Mouse (Mus musculus): Measurements from ENCODE around the gene Brf1. TPM values are rescaled to one million over a fixed set of nuclear protein-coding genes. Genes with fewer than 3 reads are reported as not detected.

The Brf1 gene
- total RNA-seq, 2 experiments from 2014 or later = 21.4 to 22.7 TPM

DNA sequence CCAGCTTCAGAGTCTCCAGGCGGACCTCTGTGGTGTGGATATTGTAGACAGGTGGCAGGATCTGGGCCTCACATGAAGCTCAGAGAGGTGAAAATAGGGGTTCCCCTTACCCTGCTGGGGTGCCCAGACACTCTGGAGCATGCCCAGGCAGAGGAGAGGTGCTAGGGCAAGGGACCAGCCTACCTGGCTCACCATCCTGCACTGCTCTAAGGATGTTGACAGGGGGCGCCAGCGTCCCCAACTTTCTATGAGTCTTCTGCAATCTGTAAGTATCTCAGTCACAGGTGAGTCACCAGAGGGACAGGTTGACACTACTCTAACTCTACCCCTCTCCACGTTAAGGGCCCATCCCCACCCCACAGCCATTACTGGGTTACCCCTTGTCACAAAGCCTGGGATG is 53.2 kb downstream of the Brf1 start:
- no peak for DNase-seq
- intact Hi-C loops (cut with DNase I; ENCODE audit: low total_unique reads) = loop anchor here (5.0 kb wide), 1 partner anchor 70 kb away; no protein-coding TSS in a partner anchor

DNA sequence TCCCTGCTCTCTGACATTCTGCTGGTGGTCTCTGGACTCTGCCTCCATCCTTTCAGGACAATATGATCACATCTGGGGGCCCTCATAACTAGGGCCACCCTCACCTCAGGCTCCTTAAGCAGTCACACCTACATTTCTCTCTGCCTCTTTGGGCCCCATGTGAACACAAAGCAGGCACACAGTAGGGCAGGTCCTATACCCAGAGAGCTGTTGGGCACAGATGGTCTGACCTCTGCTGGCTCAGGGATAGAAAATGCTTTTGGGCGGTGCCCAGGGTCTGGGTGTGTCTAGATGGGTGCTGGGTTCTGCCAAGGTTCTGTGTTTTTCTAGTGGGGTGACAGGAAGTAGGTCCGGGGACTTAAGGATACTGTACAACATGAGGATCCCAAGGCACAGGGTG is 56.8 kb downstream of the Brf1 start:
- intact Hi-C loops (cut with DNase I; ENCODE audit: low total_unique reads) = no loop called here
- no peak for DNase-seq

DNA sequence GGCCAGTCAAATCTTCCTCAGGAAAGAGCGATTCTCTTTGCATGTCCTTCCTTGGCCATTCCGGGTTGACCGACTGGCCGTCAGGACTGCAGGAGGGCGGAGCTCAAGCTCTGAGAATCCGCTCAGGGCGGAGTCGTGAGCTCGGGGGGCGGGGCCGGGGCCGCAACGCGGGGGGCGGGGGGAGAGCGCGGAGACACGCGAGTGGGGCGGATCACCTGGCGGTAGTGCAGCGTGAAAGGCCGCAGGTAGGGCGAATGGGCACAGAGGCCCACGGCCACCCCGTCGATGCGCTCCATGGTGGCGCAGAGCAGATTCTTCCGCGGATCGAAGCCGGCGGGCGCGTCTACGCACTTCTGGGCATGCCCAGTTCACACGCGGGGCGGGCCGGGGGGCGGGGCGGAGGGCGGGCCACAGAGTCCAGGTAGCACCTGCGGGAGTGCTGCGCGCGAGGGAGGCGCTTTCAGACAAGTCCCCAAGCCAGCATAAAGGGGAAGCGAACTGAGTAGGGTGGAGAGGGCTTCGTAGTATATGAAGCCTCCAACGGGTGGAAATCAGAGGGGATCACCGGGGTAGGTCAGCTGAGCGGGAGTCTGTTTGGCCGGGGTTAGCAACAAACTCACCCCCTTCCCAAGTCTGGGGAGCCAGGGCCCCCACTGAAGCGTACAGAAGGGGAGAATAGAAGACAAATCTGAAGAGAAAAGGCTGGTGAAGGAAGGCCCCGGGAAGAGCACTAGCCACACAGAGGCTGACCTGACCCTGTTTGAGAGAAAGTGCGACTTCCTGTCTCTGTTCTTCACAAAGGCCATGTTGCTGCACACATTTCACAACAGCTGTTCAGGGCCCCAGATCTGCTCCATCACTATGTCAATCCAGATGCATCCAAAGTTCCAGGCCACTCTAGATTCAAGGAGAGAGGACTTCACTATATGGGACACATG is 58.5 kb downstream of the Brf1 start, which contains the start of gene Nudt14:
Gene Nudt14, minus strand, starts transcription at position 349 of the 938 bp plus-strand sequence.
- intact Hi-C loops (cut with DNase I; ENCODE audit: low total_unique reads) = no loop called here
- peak; percentile 80 for DNase-seq

DNA sequence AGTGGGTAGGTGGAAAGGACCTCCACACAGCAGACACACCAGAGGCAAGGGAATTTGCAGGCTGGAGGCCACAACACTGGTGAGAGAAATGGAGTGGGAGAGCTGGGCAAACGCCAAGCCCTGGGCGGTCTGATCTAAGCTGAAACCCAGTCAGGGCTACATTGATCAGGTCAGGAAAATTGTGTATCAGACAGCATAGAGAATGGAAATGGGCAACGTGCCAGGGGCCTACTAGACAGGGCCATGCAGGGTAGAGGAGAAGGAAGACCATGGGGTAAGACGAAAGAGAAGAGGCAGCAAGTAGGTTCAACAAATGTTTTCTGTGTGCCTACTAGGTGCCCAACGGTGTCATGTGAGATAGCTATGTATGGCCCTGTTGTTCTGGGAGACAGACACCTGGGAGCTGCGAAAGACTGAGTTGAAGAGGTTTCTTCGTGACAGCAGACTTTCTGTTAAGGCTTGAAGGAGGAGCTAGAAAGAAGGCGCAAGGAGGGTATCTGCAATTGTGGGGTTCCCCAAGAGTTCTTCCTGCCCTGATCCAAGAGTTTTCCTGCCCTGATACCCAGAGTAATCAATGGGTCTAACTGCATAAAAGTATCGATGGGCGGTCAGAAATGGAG is 59.2 kb downstream of the Brf1 start:
- intact Hi-C loops (cut with DNase I; ENCODE audit: low total_unique reads) = no loop called here

DNA sequence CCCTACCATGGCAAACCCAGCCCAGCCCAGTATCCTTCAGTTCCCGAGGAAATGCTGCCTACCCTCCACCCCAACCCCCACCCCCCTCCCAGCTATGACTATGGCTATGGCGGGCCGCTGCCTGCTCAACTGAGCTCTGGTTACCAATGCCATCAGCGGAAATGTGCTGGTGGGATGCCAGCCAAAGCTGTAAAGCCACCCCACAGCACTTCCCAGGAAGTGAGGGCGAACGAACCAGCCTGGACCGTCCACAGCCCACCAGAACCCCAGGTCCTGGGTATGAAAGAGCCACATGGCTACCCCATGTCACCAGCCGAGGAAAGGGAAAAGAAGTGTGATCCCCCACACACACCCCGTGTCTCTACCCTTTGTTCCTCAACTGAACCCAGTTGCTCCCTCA is 59.8 kb downstream of the Brf1 start:
- intact Hi-C loops (cut with DNase I; ENCODE audit: low total_unique reads) = no loop called here
- no peak for DNase-seq

More for the DNA sequence above, 59.2 kb downstream of the Brf1 start:
- no peak for DNase-seq

DNA sequence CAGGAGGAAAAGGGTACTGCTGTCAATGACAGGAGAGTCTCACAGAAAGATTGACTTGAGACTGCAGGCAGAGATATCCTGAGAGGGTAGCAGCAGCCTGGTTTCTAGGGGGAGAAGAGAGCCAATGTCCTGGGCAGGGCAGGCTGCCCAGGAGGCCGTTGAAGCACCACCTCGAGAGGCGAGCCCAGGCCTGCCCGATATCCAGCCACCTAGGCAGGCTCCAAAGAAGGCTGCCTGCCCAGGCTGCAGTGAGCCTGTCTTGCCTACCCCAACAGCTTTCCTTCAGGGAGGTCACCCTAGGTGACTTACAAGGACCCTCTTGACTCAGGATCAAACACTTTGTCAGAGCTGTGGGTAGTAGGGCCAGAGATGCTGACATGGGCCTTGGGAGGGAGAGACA is 60.3 kb downstream of the Brf1 start:
- DNase-seq = no peak
- intact Hi-C loops (cut with DNase I; ENCODE audit: low total_unique reads) = no loop called here

DNA sequence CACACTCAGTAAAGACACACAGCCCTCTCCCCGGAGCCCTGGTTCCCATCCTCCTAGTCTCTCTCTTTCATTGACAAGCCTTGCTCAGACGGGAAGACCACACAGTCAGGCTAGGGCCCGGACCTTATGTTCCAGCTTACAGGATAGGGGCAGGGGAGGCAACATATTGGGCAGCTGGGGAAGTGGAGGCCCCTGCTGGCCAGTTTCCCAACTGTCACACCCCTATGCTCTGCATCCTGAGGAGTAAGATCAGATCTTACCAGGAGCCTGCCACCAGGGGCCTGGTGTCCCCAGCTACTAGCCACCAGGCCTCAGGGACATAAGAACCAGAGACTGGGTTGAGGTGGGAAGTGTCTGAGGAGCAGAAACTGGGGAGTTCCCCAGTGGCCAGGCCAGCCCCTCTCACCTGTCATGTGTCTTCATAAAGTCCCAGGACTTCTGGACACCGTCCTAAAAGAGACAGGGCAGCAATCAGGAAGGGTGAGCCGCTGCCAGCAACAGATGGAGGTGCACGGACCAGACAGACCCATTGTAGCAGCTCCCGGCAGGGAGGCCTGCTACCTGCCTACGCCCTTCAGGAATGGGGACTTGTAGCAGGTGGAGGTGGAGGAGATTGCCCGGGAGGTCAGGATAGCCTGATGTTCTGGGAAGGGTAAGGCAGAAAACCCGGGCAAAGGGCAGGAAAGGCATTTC is 61.5 kb downstream of the Brf1 start:
- intact Hi-C loops (cut with DNase I; ENCODE audit: low total_unique reads) = no loop called here
- no peak for DNase-seq

DNA sequence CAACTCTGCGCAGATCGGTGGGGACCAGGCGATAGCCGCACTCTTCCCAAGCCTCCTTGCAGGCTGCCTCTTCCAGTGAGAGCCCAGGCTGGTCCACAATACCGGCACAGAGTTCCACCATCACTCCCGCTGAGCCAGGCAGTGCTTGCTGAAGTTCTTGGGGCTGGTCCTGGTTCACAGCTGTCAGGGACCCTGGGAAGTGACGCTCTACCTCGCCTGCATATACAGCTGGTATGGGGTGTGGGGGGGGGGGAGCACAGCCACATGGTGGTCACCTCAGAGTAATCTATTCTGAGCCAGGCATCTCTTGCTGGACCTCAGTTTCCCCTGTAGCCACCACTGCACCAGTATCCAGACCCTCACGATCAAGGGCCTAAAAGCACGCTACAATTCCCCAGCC is 62.1 kb downstream of the Brf1 start:
- DNase-seq = no peak
- intact Hi-C loops (cut with DNase I; ENCODE audit: low total_unique reads) = no loop called here

DNA sequence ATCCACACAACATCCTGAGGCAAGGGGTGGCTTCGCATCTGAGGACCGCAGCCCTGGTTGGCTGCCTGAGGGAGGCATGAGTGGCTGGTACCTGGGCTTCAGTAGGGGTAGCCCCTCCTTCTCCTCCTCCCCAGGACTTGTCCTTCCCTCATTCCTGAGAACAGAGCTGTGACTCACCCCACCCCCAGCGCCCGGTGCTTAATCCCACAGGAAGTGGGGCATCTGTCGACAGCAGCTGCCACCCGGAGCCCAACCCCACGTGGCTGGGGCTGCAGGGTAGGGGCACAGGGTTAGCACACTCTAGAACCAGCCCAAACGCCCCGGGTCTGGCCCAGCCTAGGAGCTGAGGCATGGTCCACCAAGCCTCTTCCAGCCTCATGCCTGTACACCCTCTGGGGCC is 62.6 kb downstream of the Brf1 start:
- intact Hi-C loops (cut with DNase I; ENCODE audit: low total_unique reads) = no loop called here
- peak; percentile 62 for DNase-seq

DNA sequence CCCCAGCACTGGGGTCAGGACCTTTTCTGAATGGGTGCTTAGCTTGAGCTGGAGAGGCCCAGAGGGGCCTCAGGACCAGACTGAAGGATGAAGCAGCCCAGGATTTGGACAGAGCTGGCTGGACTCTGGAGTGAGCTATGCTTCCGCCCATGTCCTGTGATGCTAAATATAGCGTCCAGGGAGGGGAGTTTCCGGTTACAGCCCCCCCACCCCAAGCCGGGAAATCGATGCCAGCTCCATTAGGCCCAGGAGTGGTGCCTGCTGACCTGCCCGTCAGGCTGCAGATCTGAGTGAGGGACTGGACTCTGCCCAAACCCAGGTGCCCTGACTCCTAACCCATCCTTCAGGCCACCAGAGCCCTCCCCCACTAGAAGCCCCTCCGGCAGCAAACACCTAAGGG is 67.9 kb downstream of the Brf1 start:
- peak; percentile 61 for DNase-seq
- intact Hi-C loops (cut with DNase I; ENCODE audit: low total_unique reads) = no loop called here

DNA sequence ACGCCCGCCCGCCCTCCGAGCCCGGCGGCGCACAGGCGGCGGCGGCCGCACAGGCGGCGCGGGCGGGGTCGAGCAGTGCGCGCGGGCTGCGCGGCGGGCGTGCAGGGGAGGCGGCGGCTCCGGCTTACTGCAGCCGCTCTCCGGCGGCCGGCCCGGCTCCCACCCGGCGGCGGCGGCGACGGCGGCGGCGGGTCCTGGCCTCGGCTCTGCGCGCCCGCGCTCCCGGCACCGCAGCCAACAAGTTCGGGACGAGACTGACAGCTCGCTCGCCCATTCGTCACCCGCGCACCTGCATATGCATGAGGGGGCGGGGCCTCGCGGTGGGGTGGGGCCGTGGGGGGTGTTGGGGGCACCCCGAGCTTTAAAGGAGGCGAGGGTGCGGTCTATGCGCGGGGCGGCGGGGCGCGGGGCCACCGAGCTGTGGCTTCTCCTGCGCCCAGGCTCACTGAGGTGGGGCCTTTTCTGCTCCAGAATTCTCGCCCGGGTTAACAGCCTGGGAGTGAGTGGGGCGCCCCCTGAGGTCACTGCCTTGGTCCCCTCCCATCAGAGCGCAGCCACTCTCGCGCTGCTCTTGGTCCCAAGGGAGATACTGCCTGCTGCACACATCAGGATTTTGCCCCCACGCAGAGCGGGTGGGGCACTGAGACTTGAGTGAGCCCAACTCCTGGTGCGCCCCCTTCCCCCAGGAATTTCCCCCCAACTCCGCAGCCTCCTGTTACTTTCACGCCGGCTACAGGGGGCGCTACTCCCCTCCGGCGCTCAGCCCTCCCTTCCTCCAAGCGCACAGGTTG is 70.7 kb downstream of the Brf1 start, which contains the start of gene Jag2:
Gene Jag2, minus strand, starts transcription at position 215 of the 791 bp plus-strand sequence.
- DNase-seq = peak; percentile 78
- intact Hi-C loops (cut with DNase I; ENCODE audit: low total_unique reads) = no loop called here

DNA sequence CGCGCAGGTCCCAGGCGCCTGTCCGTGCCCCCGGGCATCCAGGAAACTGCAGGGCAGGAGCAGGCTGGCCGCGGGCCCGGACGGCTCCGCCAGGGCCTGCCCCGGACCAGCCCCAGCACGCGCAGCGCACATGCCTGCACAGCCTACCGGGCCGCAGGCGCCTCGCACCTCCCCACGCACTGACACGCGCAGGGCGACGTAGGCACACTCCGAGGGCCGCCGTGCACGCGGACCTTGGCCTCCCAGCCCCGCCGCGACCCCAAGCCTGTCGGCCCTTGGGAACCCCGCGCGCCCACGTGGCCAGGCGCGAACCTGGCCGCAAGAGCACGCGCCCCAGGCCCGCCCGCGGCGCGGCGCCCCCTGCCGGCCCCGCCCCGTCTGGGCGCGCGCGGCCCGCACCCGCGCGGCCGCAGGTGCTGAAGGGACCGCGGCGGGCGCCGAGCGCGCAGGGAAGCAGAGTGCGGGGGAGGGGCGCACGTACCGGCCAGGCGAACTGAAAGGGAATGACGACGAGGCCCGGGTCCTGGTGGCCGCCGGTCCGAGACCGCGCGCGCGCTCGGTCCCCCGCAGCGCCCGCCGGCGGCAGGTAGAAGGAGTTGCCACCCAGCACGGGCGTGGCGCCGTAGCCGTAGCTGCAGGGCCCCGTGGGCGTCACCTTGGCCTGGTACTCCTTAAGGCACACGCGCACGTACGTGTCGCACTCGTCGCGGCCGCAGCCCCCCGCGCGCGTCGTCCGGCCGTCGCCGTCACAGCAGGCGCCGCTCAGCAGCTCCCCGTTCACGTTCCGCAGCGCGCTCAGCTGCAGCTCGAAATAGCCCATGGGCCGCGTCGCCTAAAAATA is 71.9 kb downstream of the Brf1 start:
- DNase-seq = peak; percentile 47
- intact Hi-C loops (cut with DNase I; ENCODE audit: low total_unique reads) = no loop called here

DNA sequence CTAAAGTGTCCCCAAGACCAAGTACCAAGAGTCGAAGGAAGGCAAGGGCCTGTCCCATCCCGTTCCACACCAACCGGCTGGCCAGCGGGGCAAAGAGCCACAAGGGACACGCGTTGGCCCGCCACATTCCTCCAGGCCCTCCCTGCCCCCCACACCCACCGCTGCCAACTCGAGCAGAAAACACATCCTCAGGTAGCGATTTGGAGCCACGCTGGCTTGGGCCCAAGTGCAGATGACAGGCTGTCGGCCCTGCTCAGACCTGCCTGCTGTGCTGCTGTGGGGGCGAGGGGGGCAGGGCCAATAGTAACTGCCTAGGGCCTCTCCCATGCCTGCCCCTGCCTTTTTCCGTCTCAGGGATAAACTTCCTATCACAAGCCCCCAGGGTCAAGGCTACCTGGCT is 73.2 kb downstream of the Brf1 start:
- intact Hi-C loops (cut with DNase I; ENCODE audit: low total_unique reads) = no loop called here
- DNase-seq = no peak

DNA sequence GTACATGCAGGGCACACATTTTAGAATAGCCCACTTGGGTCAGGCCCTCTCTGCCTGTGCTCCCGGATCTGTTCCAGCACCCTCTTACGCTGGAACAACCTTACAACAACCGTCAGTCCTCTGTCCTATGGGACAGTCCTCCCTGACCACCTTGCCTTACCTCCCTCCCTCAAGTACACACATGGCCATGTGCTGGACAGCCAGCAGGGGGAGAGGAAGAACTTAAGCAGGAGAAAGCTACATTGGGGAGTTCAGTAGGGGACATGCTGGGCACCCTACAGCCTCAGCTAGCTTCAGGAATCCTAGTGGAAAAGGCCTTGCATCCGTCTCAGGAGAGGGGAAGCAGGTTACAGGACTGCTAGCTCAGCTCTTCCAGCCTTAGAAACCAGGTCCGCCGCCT is 74.6 kb downstream of the Brf1 start:
- intact Hi-C loops (cut with DNase I; ENCODE audit: low total_unique reads) = no loop called here
- no peak for DNase-seq

DNA sequence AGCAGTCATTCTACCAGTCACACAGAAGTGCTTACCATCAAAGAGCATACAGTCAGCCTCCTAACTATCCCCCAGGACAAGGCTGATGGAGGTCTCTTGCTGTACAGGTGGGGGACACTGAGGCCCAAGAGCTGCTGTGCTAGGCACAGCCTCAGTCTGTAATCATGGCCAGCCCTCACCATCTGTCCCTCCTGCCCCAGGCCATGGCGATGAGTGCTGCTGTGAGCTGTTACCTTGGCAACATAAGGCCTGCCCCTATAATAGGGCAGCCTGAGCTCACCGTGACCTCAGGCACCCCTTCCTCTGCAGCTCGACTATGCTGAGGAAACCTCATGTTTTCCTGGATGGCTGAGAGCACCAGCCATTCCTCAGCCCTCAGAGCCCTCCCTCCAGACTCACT is 78.0 kb downstream of the Brf1 start:
- DNase-seq = no peak
- intact Hi-C loops (cut with DNase I; ENCODE audit: low total_unique reads) = no loop called here

DNA sequence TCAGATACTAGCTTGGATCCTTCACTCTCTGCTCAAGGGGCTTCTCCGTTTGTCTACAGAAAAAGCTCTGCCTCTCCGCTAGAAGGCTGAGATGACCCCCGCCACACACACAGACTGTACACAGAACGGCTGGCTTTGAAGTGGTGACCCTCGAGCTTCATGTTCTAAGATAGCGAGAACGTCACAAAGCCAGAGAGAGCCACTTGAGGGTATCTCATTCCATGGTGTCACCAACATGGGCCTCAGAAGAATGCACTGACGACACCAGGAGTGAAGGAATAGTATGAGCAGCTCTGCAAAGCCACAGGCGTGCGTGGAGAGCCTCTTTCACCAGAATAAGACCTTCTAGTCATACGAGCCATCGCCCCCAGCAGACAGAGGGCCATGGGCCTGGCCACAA is 79.0 kb downstream of the Brf1 start:
- intact Hi-C loops (cut with DNase I; ENCODE audit: low total_unique reads) = no loop called here
- DNase-seq = no peak

DNA sequence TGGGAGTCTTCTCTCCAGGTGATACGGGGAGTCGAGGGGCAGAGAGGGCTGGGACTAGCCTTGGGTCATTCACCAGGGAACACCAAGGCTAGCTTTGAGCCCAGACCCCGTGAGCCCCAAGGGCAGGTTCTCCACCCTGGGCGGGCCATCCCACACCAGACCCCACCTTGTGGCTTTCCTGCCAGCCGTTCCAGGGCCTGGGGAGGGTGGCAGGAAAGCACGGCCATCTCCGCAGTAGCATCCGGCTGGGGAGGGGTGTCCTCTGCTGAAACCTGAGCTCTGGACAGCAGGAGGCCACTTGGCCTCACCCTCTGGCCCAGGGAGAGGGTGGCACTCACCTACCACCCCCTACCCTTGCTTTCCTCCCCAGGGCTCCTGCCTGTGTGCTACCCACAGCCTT is 82.6 kb downstream of the Brf1 start:
- no peak for DNase-seq
- intact Hi-C loops (cut with DNase I; ENCODE audit: low total_unique reads) = no loop called here

DNA sequence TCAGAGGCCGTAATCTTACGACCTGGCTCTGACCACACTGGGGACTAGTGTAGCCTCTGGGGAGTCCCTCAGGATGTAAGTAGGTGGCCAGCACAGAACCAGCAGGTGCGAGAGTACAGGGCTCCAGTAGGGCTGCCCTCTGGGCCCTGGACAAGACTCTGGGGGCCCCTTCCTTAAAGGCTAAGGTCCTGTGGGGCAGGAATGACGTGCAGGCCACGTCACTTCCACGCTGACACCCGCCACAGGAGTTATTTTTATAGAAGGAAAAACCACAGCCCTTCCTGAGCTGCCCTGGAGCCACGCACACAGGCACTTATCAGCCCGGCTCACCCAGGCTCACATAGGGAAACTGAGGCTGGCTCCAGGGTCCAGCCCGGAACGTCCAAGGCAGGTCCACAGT is 83.0 kb downstream of the Brf1 start:
- DNase-seq = no peak
- intact Hi-C loops (cut with DNase I; ENCODE audit: low total_unique reads) = no loop called here

Measured in gastrocnemius, postnatal 14 days (tissue).